Mouse (Mus musculus) cerebellum, adult 8-10 months (tissue): ENCODE results near the gene Lrg1.
A peak's percentile ranks its signal among the peaks of the same experiment; 100 is the strongest.
"Not testable (repeated sequence)": the region's sequence is repeated elsewhere in the genome, so short reads cannot be mapped to it uniquely, and the experiment has no call there.

Experiments
- DNase-seq: peaks from one replicate; pipeline ENCODE4 v3.0.0; 2022

Gene Lrg1

GRCm38 (mm10) chr17:56108334-56109044 is 13.3 kb downstream of the Lrg1 start:
- no peak for DNase-seq

GRCm38 (mm10) chr17:56107736-56108135 is 14.1 kb downstream of the Lrg1 start:
- no peak for DNase-seq

- no peak for DNase-seq
Observed at GRCm38 (mm10) chr17:56106981-56107380, 14.8 kb downstream of the Lrg1 start.

- not testable (repeated sequence) for DNase-seq
Observed at GRCm38 (mm10) chr17:56106436-56106835, 15.4 kb downstream of the Lrg1 start.

- DNase-seq, result not testable (repeated sequence)
Observed at GRCm38 (mm10) chr17:56104821-56105220, 17.0 kb downstream of the Lrg1 start.

GRCm38 (mm10) chr17:56103465-56104285 is 18.1 kb downstream of the Lrg1 start:
- no peak for DNase-seq

GRCm38 (mm10) chr17:56102927-56103326 is 18.9 kb downstream of the Lrg1 start:
- DNase-seq, result no peak

GRCm38 (mm10) chr17:56102158-56102557 is 19.6 kb downstream of the Lrg1 start:
- no peak for DNase-seq

GRCm38 (mm10) chr17:56100811-56101210 is 21.0 kb downstream of the Lrg1 start:
- no peak for DNase-seq

- DNase-seq, result no peak
Observed at GRCm38 (mm10) chr17:56098711-56099572, 22.9 kb downstream of the Lrg1 start.

- DNase-seq, result no peak
Observed at GRCm38 (mm10) chr17:56098180-56098579, 23.6 kb downstream of the Lrg1 start.

- DNase-seq, result no peak
Observed at GRCm38 (mm10) chr17:56096883-56097282, 24.9 kb downstream of the Lrg1 start.

GRCm38 (mm10) chr17:56092794-56093193 is 29.0 kb downstream of the Lrg1 start:
- no peak for DNase-seq

GRCm38 (mm10) chr17:56092312-56092711 is 29.5 kb downstream of the Lrg1 start:
- no peak for DNase-seq

- no peak for DNase-seq
Observed at GRCm38 (mm10) chr17:56080781-56081585, 40.8 kb downstream of the Lrg1 start.

- DNase-seq, result peak; percentile 51
Observed at GRCm38 (mm10) chr17:56079921-56080320, 41.9 kb downstream of the Lrg1 start.

GRCm38 (mm10) chr17:56078880-56079795 is 42.7 kb downstream of the Lrg1 start, which contains the start of gene Hdgfl2:
Hdgfl2 (plus strand) TSS chr17:56079634.
- DNase-seq, result peak; percentile 100

- DNase-seq, result peak; percentile 48
Observed at GRCm38 (mm10) chr17:56078361-56078760, 43.4 kb downstream of the Lrg1 start.

- no peak for DNase-seq
Observed at GRCm38 (mm10) chr17:56077523-56077922, 44.3 kb downstream of the Lrg1 start.

- peak; percentile 94 for DNase-seq
Observed at GRCm38 (mm10) chr17:56074827-56075208, 47.0 kb downstream of the Lrg1 start, which contains the start of gene Ubxn6. Ubxn6 (minus strand) TSS chr17:56075028.
